ENCODE assay signal across 10 mouse cellular contexts in the genomic region with DNA sequence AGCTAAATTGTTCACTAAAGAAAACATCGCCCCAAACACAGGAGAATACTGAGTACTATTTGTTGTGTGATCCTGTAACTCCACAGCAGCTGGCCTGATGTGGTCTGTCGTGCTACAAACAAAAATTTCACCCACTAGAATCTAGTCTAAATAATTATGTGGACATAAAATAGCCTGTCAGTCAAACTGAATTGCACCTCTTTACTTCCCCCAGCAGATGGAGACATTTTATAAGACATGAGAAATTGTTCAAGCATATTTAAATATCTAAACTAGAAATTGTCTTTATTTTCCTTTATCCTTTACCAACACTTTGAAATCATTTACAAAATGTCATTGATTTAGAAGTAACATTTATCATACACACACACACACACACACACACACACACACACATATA. TPM values are rescaled to one million over a fixed set of nuclear protein-coding genes. Genes with fewer than 3 reads are reported as not detected.
DNase-seq lines count a peak whose midpoint lies in the region; ATAC-seq and TF ChIP-seq lines count a peak whose summit lies in the region.
"Had no signal": no experiment of that assay in that cellular context is flagged by ENCODE, and none has a peak within 500 bp of the region (broad histone marks: within the 10 kb centered on the region; RNA-seq: fewer than 3 reads in every experiment).

No protein-coding gene starts in this region.

- H3K4me2 ChIP-seq in lung, postnatal 0 days (replicated peaks; ENCODE audit: low read depth, low read length): no peak overlapping the region
- H3K4me2 ChIP-seq: hindbrain, embryonic 15.5 days had no signal

- peak; percentile 74 for TF ChIP-seq CTCF in heart, adult 2 months (IDR thresholded peaks at IDR 0.05)
- TF ChIP-seq CTCF in lung, postnatal 0 days (IDR thresholded peaks at IDR 0.05): peak; percentile 59

- H3K79me2 ChIP-seq in heart, adult 2 months (replicated peaks; ENCODE audit: control insufficient read depth, insufficient read depth, low read length): no peaks in the 10 kb centered on the region

- no peak for ATAC-seq in lung, postnatal 0 days

- intact Hi-C loops in heart, adult 2 months (cut with DNase I): loop anchor here (1.0 to 10.0 kb wide), 5 partner anchors 36 to 564 kb away; partner anchors contain the start of gene Jade3
- intact Hi-C loops in heart, postnatal 36 days (cut with DNase I): loop anchor here (1.0 kb wide), 2 partner anchors 136 to 314 kb away; no protein-coding TSS in a partner anchor

- no peaks in the 10 kb centered on the region for H3K4me1 ChIP-seq in heart, adult 2 months (ENCODE audit: control insufficient read depth, insufficient read depth, low read length)
- no peaks in the 10 kb centered on the region for H3K4me1 ChIP-seq in lung, postnatal 0 days (ENCODE audit: insufficient read depth, low read depth, low read length)
- H3K4me1 ChIP-seq: hindbrain, embryonic 15.5 days; megakaryocyte, embryonic 14.5 days had no signal

- no peak overlapping the region for H3K27ac ChIP-seq in heart, adult 2 months
- H3K27ac ChIP-seq in lung, postnatal 0 days (ENCODE audit: low read length): no peak overlapping the region
- H3K27ac ChIP-seq: hindbrain, embryonic 15.5 days had no signal

- H3K36me3 ChIP-seq in heart, adult 2 months (ENCODE audit: control insufficient read depth, insufficient read depth, low read length): no peaks in the 10 kb centered on the region
- no peaks in the 10 kb centered on the region for H3K36me3 ChIP-seq in lung, postnatal 0 days (ENCODE audit: insufficient read depth, low read length)
- H3K36me3 ChIP-seq: hindbrain, embryonic 15.5 days had no signal

- H3K27me3 ChIP-seq in heart, adult 2 months (ENCODE audit: control insufficient read depth, insufficient read depth, low read length): no peaks in the 10 kb centered on the region
- H3K27me3 ChIP-seq in lung, postnatal 0 days (replicated peaks; ENCODE audit: insufficient read depth, low read length): no peaks in the 10 kb centered on the region
- H3K27me3 ChIP-seq: hindbrain, embryonic 15.5 days had no signal

- no peaks in the 10 kb centered on the region for H3K9me3 ChIP-seq in lung, postnatal 0 days (ENCODE audit: low read length)
- H3K9me3 ChIP-seq: hindbrain, embryonic 15.5 days; megakaryocyte, embryonic 14.5 days had no signal

- no peak for DNase-seq in heart, adult 2 months
- no peak for DNase-seq in heart, postnatal 36 days
- DNase-seq in lung, postnatal 0 days (ENCODE audit: low spot score): peak; percentile 55
- no peak for DNase-seq in lung, postnatal 14 days
- peak; percentile 14 for DNase-seq in brain, adult 2 months (ENCODE audit: low read depth, low spot score)
- peak; percentile 0 for DNase-seq in skeletal muscle tissue, adult 2 months (ENCODE audit: low read depth, low spot score)
- no peak for DNase-seq in layer of hippocampus, postnatal 10 days (ENCODE audit: low spot score in 2 of 2)
- DNase-seq in urinary bladder, postnatal 25 days (ENCODE audit: low spot score): no peak

- WGBS in heart, adult 2 months: 31% methylated on average over 2 of the region's 2 CpGs
- 25% methylated on average over 2 of the region's 2 CpGs for whole genome bisulfite sequencing in lung, postnatal 0 days

- H3K9ac ChIP-seq in heart, adult 2 months (ENCODE audit: low read depth, low read length): no peak overlapping the region
- H3K9ac ChIP-seq in lung, postnatal 0 days (replicated peaks; ENCODE audit: low read depth): no peak overlapping the region
- H3K9ac ChIP-seq: hindbrain, embryonic 15.5 days had no signal

- no peak overlapping the region for H3K4me3 ChIP-seq in heart, adult 2 months
- H3K4me3 ChIP-seq in lung, postnatal 0 days (ENCODE audit: low read depth, low read length): no peak overlapping the region
- H3K4me3 ChIP-seq: hindbrain, embryonic 15.5 days; megakaryocyte, embryonic 14.5 days had no signal

- no peak for TF ChIP-seq EP300 in heart, adult 2 months (IDR thresholded peaks at IDR 0.05; ENCODE audit: insufficient read depth, low read depth, low read length)
- no peak for TF ChIP-seq EP300 in lung, postnatal 0 days (IDR thresholded peaks at IDR 0.05)

- TF ChIP-seq POLR2A in heart, adult 2 months (IDR thresholded peaks at IDR 0.05; ENCODE audit: insufficient read depth, low read depth, low read length): no peak

RNA-seq across cellular contexts. Expression of gene Chst7, which starts 38.4 kb away (rescaled TPM):
- total RNA-seq in heart, adult 2 months (2021): 1 to 10 TPM; 3.0 to 3.1 TPM
- 3.3 and 3.7 TPM in 2 replicates for polyA plus RNA-seq in heart, adult 2 months (2012; rRNA removed)
- 1 to 10 TPM; 4.6 to 5.7 TPM for total RNA-seq in heart, postnatal 36 days (2021)
- polyA plus RNA-seq in lung, postnatal 0 days (2015; fragmentation: Nextera tagmentation; extraction: Ambion mirVana): 8.7 and 8.8 TPM in 2 replicates
- total RNA-seq in layer of hippocampus, postnatal 10 days (2021): 1 to 10 TPM; 3.0 to 8.1 TPM

Comparison
In these comparisons a context has a peak if more than half of its experiments do, and no peak if none do; other contexts are left out.
1. DNase-seq: peak in lung, postnatal 0 days (single experiment), brain, adult 2 months (single experiment) and skeletal muscle tissue, adult 2 months (single experiment); none in heart, adult 2 months (0 of 2), heart, postnatal 36 days (0 of 2), lung, postnatal 14 days (single experiment), layer of hippocampus, postnatal 10 days (0 of 2) and urinary bladder, postnatal 25 days (single experiment).